Mouse (Mus musculus): ENCODE data around the gene Atp12a.

Gene Atp12a

GRCm38 (mm10) chr14:56379336-56379735 lies 14.5 kb downstream of the Atp12a start:
- no peak for DNase-seq (ENCODE audit: low spot score)

- DNase-seq (ENCODE audit: low spot score): no peak
Measured at GRCm38 (mm10) chr14:56382366-56382765, 17.5 kb downstream of the Atp12a start.

GRCm38 (mm10) chr14:56390247-56390646 lies 25.4 kb downstream of the Atp12a start:
- no peak for DNase-seq (ENCODE audit: low spot score)

- DNase-seq (ENCODE audit: low spot score): no peak
Measured at GRCm38 (mm10) chr14:56393704-56394312, 28.9 kb downstream of the Atp12a start.

GRCm38 (mm10) chr14:56398001-56398400 lies 33.1 kb downstream of the Atp12a start:
- no peak for DNase-seq (ENCODE audit: low spot score)

GRCm38 (mm10) chr14:56402311-56403071 lies 37.6 kb downstream of the Atp12a start, which contains the start of gene Rnf17:
TSS of gene Rnf17 (plus strand) at chr14:56402581.
- DNase-seq (ENCODE audit: low spot score): no peak

GRCm38 (mm10) chr14:56403072-56403375 lies 38.2 kb downstream of the Atp12a start:
- no peak for DNase-seq (ENCODE audit: low spot score)
